Mouse (Mus musculus) liver, embryonic 16.5 days (tissue): ENCODE measurements around the gene 9130023H24Rik. TPM values are rescaled to one million over a fixed set of nuclear protein-coding genes. Genes with fewer than 3 reads are reported as not detected.

ENCODE experiments used
- ATAC-seq: fragments of 200-750 bp; cut with Nextera tagmentation; 2 replicates; pipeline ENCODE4 v1.8.0; 2017; ENCODE audit warnings: low read depth, mild to moderate bottlenecking, moderate number of reproducible peaks, moderate library complexity
- H3K27ac ChIP-seq: fragments of 300-500 bp; sonication (generic); 2 replicates; pipeline ENCODE4 v1.5.1; 2014; ENCODE audit warnings: mild to moderate bottlenecking, low read length
- H3K27me3 ChIP-seq: fragments of 300-500 bp; sonication (generic); 2 replicates; pipeline ENCODE4 v1.6.1; 2014; ENCODE audit warnings: low read depth, low read length, mixed read lengths; ENCODE audit not compliant: control insufficient read depth, insufficient read depth
- H3K36me3 ChIP-seq: fragments of 300-500 bp; sonication (generic); 2 replicates; pipeline ENCODE4 v1.6.1; 2014; ENCODE audit warnings: mild to moderate bottlenecking; ENCODE audit not compliant: control insufficient read depth, insufficient read depth
- H3K4me1 ChIP-seq: fragments of 300-500 bp; sonication (generic); 2 replicates; pipeline ENCODE4 v1.6.1; 2014; ENCODE audit warnings: low read depth, low read length, mixed read lengths; ENCODE audit not compliant: control insufficient read depth
- H3K4me2 ChIP-seq: fragments of 300-500 bp; sonication (generic); 2 replicates; pipeline ENCODE4 v1.6.1; 2014; ENCODE audit warnings: low read depth, low read length, mixed read lengths
- H3K4me3 ChIP-seq: fragments of 300-500 bp; sonication (generic); 2 replicates; pipeline ENCODE4 v1.5.1; 2014; ENCODE audit warnings: low read depth, mild to moderate bottlenecking, low read length
- H3K9ac ChIP-seq: fragments of 300-500 bp; sonication (generic); 2 replicates; pipeline ENCODE4 v1.6.1; 2014; ENCODE audit warnings: low read depth, low read length
- H3K9me3 ChIP-seq: fragments of 300-500 bp; sonication (generic); replicated peaks from 2 replicates; pipeline ENCODE4 v1.6.1; 2016; ENCODE audit warnings: low read length; ENCODE audit not compliant: control insufficient read depth
- WGBS: fragments of 180-500 bp; shearing (Covaris S2); extraction: QIAGEN DNeasy Blood & Tissue Kit; methylation state at CpG from one replicate; pipeline ENCODE4 v1.1.7; 2014; ENCODE audit not compliant: insufficient replicate concordance; 5-methylcytosine and 5-hydroxymethylcytosine counted together
- polyA plus RNA-seq: library from polyadenylated mRNA; unstranded; fragments of >200 nt; fragmentation: Nextera tagmentation; extraction: Ambion mirVana; gene quantifications from 2 replicates; pipeline ENCODE4 v1.2.1, GENCODE M21; 2015

The 9130023H24Rik gene
- polyA plus RNA-seq, 1 experiment from 2014 or later, result 2.6 TPM

GRCm38 (mm10) chr7:128220936-128221335 is 16.9 kb downstream of the 9130023H24Rik start:
- Histone ChIP-seq H3K27ac (no peak overlapping the region), H3K9me3 (no peaks in the 10 kb centered on the region), H3K9ac (no peak overlapping the region), H3K4me2 (no peak overlapping the region), H3K4me1 (no peaks in the 10 kb centered on the region), H3K27me3 (no peaks in the 10 kb centered on the region), H3K36me3 (no peaks in the 10 kb centered on the region), H3K4me3 (no peak overlapping the region)
- WGBS, result 66% methylated on average over 3 of the region's 3 CpGs
- ATAC-seq, result no peak

- H3K9me3 ChIP-seq, result no peaks in the 10 kb centered on the region
- no peaks in the 10 kb centered on the region for H3K36me3 ChIP-seq
- H3K27ac ChIP-seq, result no peak overlapping the region
- H3K4me1 ChIP-seq, result no peaks in the 10 kb centered on the region
- H3K9ac ChIP-seq, result no peak overlapping the region
- H3K27me3 ChIP-seq, result no peaks in the 10 kb centered on the region
- no peak for ATAC-seq
- no peak overlapping the region for H3K4me3 ChIP-seq
- 38% methylated on average over 4 of the region's 4 CpGs for WGBS
- no peak overlapping the region for H3K4me2 ChIP-seq
Observed at GRCm38 (mm10) chr7:128219952-128220351, 17.9 kb downstream of the 9130023H24Rik start.

GRCm38 (mm10) chr7:128209826-128210225 is 28.0 kb downstream of the 9130023H24Rik start:
- H3K27me3 ChIP-seq, result no peaks in the 10 kb centered on the region
- no peak overlapping the region for H3K27ac ChIP-seq
- no peak for ATAC-seq
- 39% methylated on average over 3 of the region's 3 CpGs for WGBS
- H3K9ac ChIP-seq, result no peak overlapping the region
- no peak overlapping the region for H3K4me3 ChIP-seq
- no peak overlapping the region for H3K4me2 ChIP-seq
- H3K36me3 ChIP-seq, result no peaks in the 10 kb centered on the region
- H3K4me1 ChIP-seq, result no peaks in the 10 kb centered on the region
- no peaks in the 10 kb centered on the region for H3K9me3 ChIP-seq

DNA sequence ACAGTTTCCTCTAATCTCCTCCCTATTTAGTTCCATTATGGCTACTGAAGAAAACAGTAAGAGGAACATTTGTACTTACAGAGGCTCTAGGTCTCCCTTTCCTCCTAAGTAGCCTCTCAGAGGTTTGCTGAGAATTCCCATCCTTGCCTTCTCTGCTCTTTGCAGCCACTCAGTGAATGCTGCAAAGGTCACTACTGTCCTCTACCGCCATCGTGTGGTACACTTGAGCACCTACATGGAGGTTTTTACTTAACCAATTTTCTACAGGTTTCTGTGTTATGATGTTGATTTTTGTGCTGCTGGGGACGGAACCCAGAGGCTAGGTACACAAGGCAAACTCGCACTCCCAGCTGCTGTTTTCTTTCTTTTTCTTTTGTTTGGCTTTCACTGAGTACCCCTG is 29.6 kb downstream of the 9130023H24Rik start:
- 6% methylated on average over 4 of the region's 4 CpGs for whole genome bisulfite sequencing
- Histone ChIP-seq H3K4me3 (no peak overlapping the region), H3K4me2 (no peak overlapping the region), H3K9ac (no peak overlapping the region), H3K4me1 (no peaks in the 10 kb centered on the region), H3K36me3 (no peaks in the 10 kb centered on the region), H3K9me3 (no peaks in the 10 kb centered on the region), H3K27ac (no peak overlapping the region), H3K27me3 (no peaks in the 10 kb centered on the region)
- ATAC-seq, result no peak

DNA sequence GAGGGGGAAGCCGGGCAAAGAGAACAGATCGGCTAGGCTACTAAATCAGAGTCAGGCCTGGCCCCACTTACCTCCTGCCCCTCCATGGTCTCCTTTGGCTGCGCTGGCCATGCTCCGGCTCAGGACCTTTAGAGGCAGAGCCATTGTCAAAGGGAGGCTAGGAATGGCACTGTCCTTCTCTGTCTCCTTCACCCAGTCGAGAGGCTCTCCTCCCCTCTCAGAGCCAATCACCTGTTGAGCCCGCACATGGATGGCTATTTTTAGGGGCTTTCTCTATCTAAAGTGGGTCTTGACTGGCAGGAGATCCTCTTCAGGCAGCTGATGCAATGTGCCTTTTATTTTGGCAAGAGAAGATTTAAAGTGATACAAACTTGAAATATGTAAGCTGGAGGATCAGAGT is 31.7 kb downstream of the 9130023H24Rik start, which contains the start of gene Cox6a2:
TSS of gene Cox6a2 (minus strand) at position 236 of the 400 bp plus-strand sequence.
- Histone ChIP-seq H3K27ac (no peak within 1 kb of the TSS), H3K9ac (no peak within 1 kb of the TSS)
- WGBS, result 72% methylated on average over 6 of the region's 6 CpGs

GRCm38 (mm10) chr7:128205695-128206094 is 32.1 kb downstream of the 9130023H24Rik start:
- Histone ChIP-seq H3K4me1 (no peaks in the 10 kb centered on the region), H3K36me3 (no peaks in the 10 kb centered on the region), H3K27me3 (no peaks in the 10 kb centered on the region), H3K4me3 (no peak overlapping the region), H3K9me3 (no peaks in the 10 kb centered on the region), H3K9ac (no peak overlapping the region), H3K4me2 (no peak overlapping the region), H3K27ac (no peak overlapping the region)
- WGBS, result 73% methylated on average over 18 of the region's 18 CpGs
- no peak for ATAC-seq

More for the DNA sequence above, 31.7 kb downstream of the 9130023H24Rik start, which contains the start of gene Cox6a2:
- Histone ChIP-seq H3K36me3 (no peaks in the 10 kb centered on the region), H3K27me3 (no peaks in the 10 kb centered on the region), H3K4me3 (no peak within 1 kb of the TSS), H3K4me2 (no peak within 1 kb of the TSS), H3K9me3 (no peaks in the 10 kb centered on the region), H3K4me1 (no peaks in the 10 kb centered on the region)
- ATAC-seq, result no peak

GRCm38 (mm10) chr7:128204179-128204578 is 33.7 kb downstream of the 9130023H24Rik start:
- H3K9me3 ChIP-seq, result no peaks in the 10 kb centered on the region
- no peaks in the 10 kb centered on the region for H3K27me3 ChIP-seq
- H3K36me3 ChIP-seq, result no peaks in the 10 kb centered on the region
- no peak overlapping the region for H3K9ac ChIP-seq
- H3K4me1 ChIP-seq, result no peaks in the 10 kb centered on the region
- WGBS, result 82% methylated on average over 8 of the region's 8 CpGs
- no peak for ATAC-seq
- H3K4me3 ChIP-seq, result no peak overlapping the region
- no peak overlapping the region for H3K27ac ChIP-seq
- no peak overlapping the region for H3K4me2 ChIP-seq

GRCm38 (mm10) chr7:128203071-128203470 is 34.8 kb downstream of the 9130023H24Rik start:
- no peaks in the 10 kb centered on the region for H3K4me1 ChIP-seq
- no peak overlapping the region for H3K9ac ChIP-seq
- 81% methylated on average over 9 of the region's 9 CpGs for WGBS
- no peaks in the 10 kb centered on the region for H3K36me3 ChIP-seq
- H3K4me3 ChIP-seq, result no peak overlapping the region
- H3K27ac ChIP-seq, result no peak overlapping the region
- H3K4me2 ChIP-seq, result no peak overlapping the region
- ATAC-seq, result no peak
- H3K27me3 ChIP-seq, result no peaks in the 10 kb centered on the region
- no peaks in the 10 kb centered on the region for H3K9me3 ChIP-seq

DNA sequence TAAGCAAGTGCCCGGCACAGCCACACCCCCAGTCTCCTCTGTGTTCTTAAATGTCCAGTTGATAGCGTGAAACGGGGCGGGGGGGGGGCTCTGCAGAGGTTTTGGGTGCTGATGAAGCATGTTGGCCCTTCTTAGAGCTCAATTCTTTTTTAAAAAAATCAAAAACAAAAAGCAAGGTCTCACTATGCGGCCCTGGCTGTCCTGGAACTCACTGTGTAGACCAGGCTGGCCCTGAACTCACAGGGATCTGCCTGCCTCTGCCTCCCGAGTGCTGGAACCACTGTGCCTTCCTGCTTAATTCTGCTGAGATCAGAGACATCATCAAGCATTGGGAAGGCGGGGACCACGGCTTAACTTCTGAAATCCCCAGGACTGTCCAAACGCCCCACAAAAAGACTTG is 36.2 kb downstream of the 9130023H24Rik start:
- ATAC-seq, result no peak
- no peaks in the 10 kb centered on the region for H3K9me3 ChIP-seq
- 68% methylated on average over 9 of the region's 9 CpGs for WGBS
- H3K36me3 ChIP-seq, result no peaks in the 10 kb centered on the region
- H3K27me3 ChIP-seq, result no peaks in the 10 kb centered on the region
- H3K27ac ChIP-seq, result no peak overlapping the region
- no peak overlapping the region for H3K9ac ChIP-seq
- H3K4me3 ChIP-seq, result no peak overlapping the region
- no peak overlapping the region for H3K4me2 ChIP-seq
- no peaks in the 10 kb centered on the region for H3K4me1 ChIP-seq
